Mouse (Mus musculus) heart, postnatal 0 days (tissue): ENCODE measurements around the gene Ccl1. TPM values are rescaled to one million over a fixed set of nuclear protein-coding genes. Genes with fewer than 3 reads are reported as not detected.

Experiments
- ATAC-seq: fragments of 200-750 bp; cut with Nextera tagmentation; 2 replicates; pipeline ENCODE4 v1.8.0; 2017; ENCODE audit warnings: low read depth, moderate number of reproducible peaks, moderate library complexity; ENCODE audit not compliant: insufficient read depth
- DNase-seq: peaks from one replicate; pipeline ENCODE4 v3.0.0-alpha.2; 2016; ENCODE audit warnings: low spot score
- H3K27ac ChIP-seq: fragments of 300-500 bp; sonication (generic); 2 replicates; pipeline ENCODE4 v1.5.1; 2014; ENCODE audit warnings: low read depth, mild to moderate bottlenecking
- H3K27me3 ChIP-seq: fragments of 300-500 bp; sonication (generic); 2 replicates; pipeline ENCODE4 v1.6.1; 2014; ENCODE audit warnings: low read length, mixed read lengths; ENCODE audit not compliant: control insufficient read depth, insufficient read depth
- H3K36me3 ChIP-seq: fragments of 300-500 bp; sonication (generic); replicated peaks from 2 replicates; pipeline ENCODE4 v1.6.1; 2014; ENCODE audit warnings: low read length, mixed read lengths; ENCODE audit not compliant: control insufficient read depth, insufficient read depth
- H3K4me1 ChIP-seq: fragments of 300-500 bp; sonication (generic); 2 replicates; pipeline ENCODE4 v1.6.1; 2014; ENCODE audit warnings: antibody characterized with exemption; ENCODE audit not compliant: control insufficient read depth, insufficient read depth
- H3K4me2 ChIP-seq: fragments of 300-500 bp; sonication (generic); 2 replicates; pipeline ENCODE4 v1.6.1; 2014; ENCODE audit warnings: low read depth, mild to moderate bottlenecking, low read length, moderate library complexity
- H3K4me3 ChIP-seq: fragments of 300-500 bp; sonication (generic); 2 replicates; pipeline ENCODE4 v1.5.1; 2014; ENCODE audit warnings: low read depth, low read length
- H3K9ac ChIP-seq: fragments of 300-500 bp; sonication (generic); replicated peaks from 2 replicates; pipeline ENCODE4 v1.6.1; 2014; ENCODE audit warnings: low read depth, low read length, mixed read lengths
- H3K9me3 ChIP-seq: fragments of 300-500 bp; sonication (generic); replicated peaks from 2 replicates; pipeline ENCODE4 v1.6.1; 2016; ENCODE audit warnings: low read length; ENCODE audit not compliant: control insufficient read depth
- CTCF ChIP-seq: IDR thresholded peaks from 2 replicates; pipeline ENCODE4 v1.5.1; 2016; ENCODE audit warnings: antibody characterized with exemption, control low read depth, low read depth
- EP300 ChIP-seq: IDR thresholded peaks from 2 replicates; pipeline ENCODE4 v1.6.1; 2016; ENCODE audit warnings: antibody characterized with exemption, low read depth
- WGBS: fragments of 180-500 bp; shearing (Covaris S2); extraction: QIAGEN DNeasy Blood & Tissue Kit; methylation state at CpG from one replicate; pipeline ENCODE4 v1.1.7; 2014; 5-methylcytosine and 5-hydroxymethylcytosine counted together
- polyA plus RNA-seq: library from polyadenylated mRNA; unstranded; fragments of >200 nt; fragmentation: Nextera tagmentation; extraction: Ambion mirVana; gene quantifications from 2 replicates; pipeline ENCODE4 v1.2.1, GENCODE M21; 2015
- total RNA-seq: library from RNA; depleted of rRNA; stranded (reverse); fragments of >200 nt; gene quantifications from 2 replicates; pipeline ENCODE4 v1.2.3, GENCODE M21; 2014; ENCODE audit warnings: low replicate concordance

The Ccl1 gene
- total and polyA plus RNA-seq, 2 experiments from 2014 or later, result not detected

DNA sequence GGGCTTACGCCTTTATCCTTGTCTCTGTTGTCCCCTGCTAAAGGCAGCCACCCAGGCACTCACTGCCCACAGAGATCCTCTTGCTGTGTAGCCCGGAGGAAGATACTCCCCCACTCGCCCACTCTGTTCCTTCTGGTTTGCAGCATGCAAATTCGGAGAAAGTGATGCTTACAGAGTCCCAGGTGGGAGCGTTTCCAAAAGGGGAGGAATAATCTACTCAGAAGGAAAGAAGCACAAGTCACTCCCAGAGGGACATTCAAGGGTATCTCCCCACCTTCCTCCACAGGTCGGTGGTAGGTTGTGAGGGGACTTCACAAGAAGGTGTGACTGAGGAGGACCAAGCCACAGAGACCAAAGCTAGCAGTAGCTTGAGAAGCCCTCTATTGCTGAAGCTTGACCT, 100.3 kb downstream of the Ccl1 start:
- Histone ChIP-seq H3K9me3 (no peaks in the 10 kb centered on the region), H3K36me3 (no peaks in the 10 kb centered on the region), H3K4me2 (no peak overlapping the region), H3K4me1 (no peaks in the 10 kb centered on the region), H3K27ac (no peak overlapping the region), H3K4me3 (no peak overlapping the region), H3K9ac (no peak overlapping the region), H3K27me3 (no peaks in the 10 kb centered on the region)
- no peak for DNase-seq
- 77% methylated on average over 6 of the region's 6 CpGs for WGBS
- TF ChIP-seq CTCF (no peak), EP300 (no peak)
- ATAC-seq, result no peak

DNA sequence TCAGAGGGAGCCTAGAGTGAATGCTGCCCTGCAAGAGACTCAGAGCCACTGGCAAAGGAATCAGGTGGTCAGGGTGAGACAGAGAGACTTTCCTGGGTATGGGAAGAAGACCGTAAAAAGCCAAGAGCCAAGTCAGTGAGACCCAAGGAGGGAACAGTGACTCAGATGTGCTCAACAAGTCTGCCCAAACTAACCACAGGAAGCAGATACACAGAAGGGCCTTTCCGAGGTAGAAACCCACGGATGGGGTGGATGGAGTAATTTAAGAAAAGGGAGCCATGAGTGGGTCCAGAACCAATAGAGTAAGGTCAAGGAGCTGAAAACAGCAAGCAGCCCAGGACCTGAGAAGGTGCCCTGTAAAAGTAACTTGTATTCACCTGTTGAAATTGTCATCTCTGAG, 101.8 kb downstream of the Ccl1 start:
- no peak overlapping the region for H3K9ac ChIP-seq
- no peaks in the 10 kb centered on the region for H3K4me1 ChIP-seq
- no peak overlapping the region for H3K4me3 ChIP-seq
- ATAC-seq (no peak), DNase-seq (no peak)
- 77% methylated on average over 3 of the region's 3 CpGs for WGBS
- H3K27ac ChIP-seq, result no peak overlapping the region
- no peak overlapping the region for H3K4me2 ChIP-seq
- no peaks in the 10 kb centered on the region for H3K36me3 ChIP-seq
- no peaks in the 10 kb centered on the region for H3K9me3 ChIP-seq
- TF ChIP-seq EP300 (no peak), CTCF (no peak)
- no peaks in the 10 kb centered on the region for H3K27me3 ChIP-seq

DNA sequence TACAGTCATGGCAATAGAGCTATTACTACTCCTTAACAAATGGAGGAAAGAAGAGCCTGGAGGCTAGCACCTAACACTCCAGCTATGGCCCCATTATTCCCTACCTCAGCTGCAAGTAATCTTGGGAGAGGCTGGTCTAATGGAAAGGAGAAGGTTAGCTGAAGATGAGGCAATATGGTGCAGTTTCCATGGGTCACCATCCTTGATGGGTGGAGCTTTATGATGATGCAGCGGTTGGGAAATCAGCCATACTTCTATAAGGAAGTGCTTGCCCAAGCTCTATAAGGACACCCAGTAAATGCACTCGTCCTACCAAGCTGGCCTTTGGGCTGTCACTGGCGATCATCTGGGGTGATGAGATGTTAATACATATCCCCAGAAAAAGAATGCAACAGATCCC, 107.7 kb downstream of the Ccl1 start:
- no peaks in the 10 kb centered on the region for H3K27me3 ChIP-seq
- no peak overlapping the region for H3K4me2 ChIP-seq
- no peak overlapping the region for H3K27ac ChIP-seq
- ATAC-seq (no peak), DNase-seq (no peak)
- no peaks in the 10 kb centered on the region for H3K36me3 ChIP-seq
- WGBS, result 68% methylated on average over 3 of the region's 3 CpGs
- H3K4me1 ChIP-seq, result no peaks in the 10 kb centered on the region
- no peaks in the 10 kb centered on the region for H3K9me3 ChIP-seq
- H3K9ac ChIP-seq, result no peak overlapping the region
- no peak overlapping the region for H3K4me3 ChIP-seq
- no peak for TF ChIP-seq CTCF
- no peak for TF ChIP-seq EP300

GRCm38 (mm10) chr11:82194980-82195379, 110.5 kb downstream of the Ccl1 start:
- Histone ChIP-seq H3K4me1 (no peaks in the 10 kb centered on the region), H3K27me3 (no peaks in the 10 kb centered on the region)
- 24% methylated on average over 2 of the region's 2 CpGs for WGBS

GRCm38 (mm10) chr11:82193826-82194225, 111.7 kb downstream of the Ccl1 start:
- Histone ChIP-seq H3K27me3 (no peaks in the 10 kb centered on the region), H3K27ac (no peak overlapping the region), H3K9ac (no peak overlapping the region), H3K4me2 (no peak overlapping the region), H3K9me3 (no peaks in the 10 kb centered on the region), H3K4me1 (no peaks in the 10 kb centered on the region), H3K4me3 (no peak overlapping the region), H3K36me3 (no peaks in the 10 kb centered on the region)
- no peak for TF ChIP-seq EP300
- TF ChIP-seq CTCF, result no peak
- no peak for DNase-seq
- ATAC-seq, result no peak
- 70% methylated on average over 9 of the region's 9 CpGs for WGBS

More at GRCm38 (mm10) chr11:82194980-82195379, 110.5 kb downstream of the Ccl1 start:
- no peak overlapping the region for H3K27ac ChIP-seq
- no peak overlapping the region for H3K4me3 ChIP-seq
- no peaks in the 10 kb centered on the region for H3K36me3 ChIP-seq
- no peak overlapping the region for H3K4me2 ChIP-seq
- H3K9ac ChIP-seq, result no peak overlapping the region
- no peak for ATAC-seq
- DNase-seq, result no peak
- H3K9me3 ChIP-seq, result no peaks in the 10 kb centered on the region
- TF ChIP-seq CTCF (no peak), EP300 (no peak)

- TF ChIP-seq EP300 (no peak), CTCF (no peak)
- Histone ChIP-seq H3K36me3 (no peaks in the 10 kb centered on the region), H3K4me3 (no peak overlapping the region), H3K4me1 (no peaks in the 10 kb centered on the region), H3K4me2 (no peak overlapping the region), H3K9me3 (no peaks in the 10 kb centered on the region), H3K27me3 (no peaks in the 10 kb centered on the region), H3K27ac (no peak overlapping the region), H3K9ac (no peak overlapping the region)
- DNase-seq (no peak), ATAC-seq (no peak)
- WGBS, result 69% methylated on average over 13 of the region's 13 CpGs
Measured at GRCm38 (mm10) chr11:82189782-82190563, 115.5 kb downstream of the Ccl1 start.
